In genomic region chr6:92025252-92025651, GRCm38 (mm10) we compare ENCODE assay signal across 36 mouse cellular contexts. TPM values are rescaled to one million over a fixed set of nuclear protein-coding genes. Genes with fewer than 3 reads are reported as not detected.
"Had no signal": no experiment of that assay in that cellular context is flagged by ENCODE, and none has a peak within 500 bp of the region (broad histone marks: within the 10 kb centered on the region; RNA-seq: fewer than 3 reads in every experiment).

No protein-coding gene starts in this region.

- H3K27ac ChIP-seq: limb, embryonic 12.5 days; limb, embryonic 13.5 days; limb, embryonic 15.5 days; liver, embryonic 12.5 days; liver, embryonic 13.5 days; liver, embryonic 14.5 days; liver, embryonic 15.5 days; lung, embryonic 15.5 days; macrophage; midbrain, embryonic 10.5 days; midbrain, embryonic 12.5 days; midbrain, embryonic 13.5 days; midbrain, embryonic 15.5 days; neural tube, embryonic 12.5 days; neural tube, embryonic 13.5 days had no signal

- H3K4me2 ChIP-seq: limb, embryonic 12.5 days; limb, embryonic 13.5 days; limb, embryonic 15.5 days; liver, embryonic 11.5 days; liver, embryonic 12.5 days; liver, embryonic 13.5 days; liver, embryonic 15.5 days; lung, embryonic 14.5 days; lung, embryonic 15.5 days; midbrain, embryonic 11.5 days; midbrain, embryonic 12.5 days; midbrain, embryonic 13.5 days; midbrain, embryonic 15.5 days; neural tube, embryonic 12.5 days; neural tube, embryonic 13.5 days had no signal

- H3K4me3 ChIP-seq: limb, embryonic 10.5 days; limb, embryonic 12.5 days; limb, embryonic 13.5 days; limb, embryonic 15.5 days; liver, embryonic 12.5 days; liver, embryonic 13.5 days; liver, embryonic 15.5 days; lung, embryonic 15.5 days; megakaryocyte, embryonic 14.5 days; midbrain, embryonic 10.5 days; midbrain, embryonic 12.5 days; midbrain, embryonic 13.5 days; midbrain, embryonic 15.5 days; myocyte; neural tube, embryonic 12.5 days; neural tube, embryonic 13.5 days had no signal

- H3K9me3 ChIP-seq: limb, embryonic 10.5 days; limb, embryonic 12.5 days; limb, embryonic 13.5 days; limb, embryonic 15.5 days; liver, embryonic 12.5 days; liver, embryonic 13.5 days; liver, embryonic 15.5 days; lung, embryonic 15.5 days; megakaryocyte, embryonic 14.5 days; midbrain, embryonic 10.5 days; midbrain, embryonic 12.5 days; midbrain, embryonic 13.5 days; midbrain, embryonic 15.5 days; neural tube, embryonic 12.5 days; neural tube, embryonic 13.5 days had no signal

- H3K4me1 ChIP-seq: limb, embryonic 12.5 days; limb, embryonic 13.5 days; lung, embryonic 15.5 days; midbrain, embryonic 12.5 days; midbrain, embryonic 13.5 days; midbrain, embryonic 15.5 days; neural tube, embryonic 12.5 days; neural tube, embryonic 13.5 days had no signal

- DNase-seq: left cerebral cortex, postnatal 4 days; liver; liver, embryonic 13.5 days; liver, postnatal 0 days; lung, adult 18-20 months; lung, adult 2 months; lung, embryonic 14.5 days; lung, postnatal 10 days; lung, postnatal 14 days; lung, postnatal 36 days; lung, postnatal 4 days; midbrain, embryonic 14.5 days had no signal

- H3K9ac ChIP-seq: limb, embryonic 12.5 days; limb, embryonic 13.5 days; limb, embryonic 15.5 days; liver, embryonic 12.5 days; liver, embryonic 13.5 days; liver, embryonic 14.5 days; liver, embryonic 15.5 days; liver, postnatal 0 days; lung, embryonic 14.5 days; lung, embryonic 15.5 days; midbrain, embryonic 12.5 days; midbrain, embryonic 13.5 days; midbrain, embryonic 15.5 days; neural tube, embryonic 12.5 days; neural tube, embryonic 13.5 days had no signal

- H3K36me3 ChIP-seq: limb, embryonic 10.5 days; limb, embryonic 12.5 days; limb, embryonic 13.5 days; limb, embryonic 15.5 days; liver, embryonic 12.5 days; liver, embryonic 13.5 days; liver, embryonic 15.5 days; lung, embryonic 15.5 days; midbrain, embryonic 10.5 days; midbrain, embryonic 12.5 days; midbrain, embryonic 13.5 days; midbrain, embryonic 15.5 days; neural tube, embryonic 12.5 days; neural tube, embryonic 13.5 days had no signal

- H3K27me3 ChIP-seq: limb, embryonic 12.5 days; limb, embryonic 13.5 days; limb, embryonic 15.5 days; liver, embryonic 12.5 days; liver, embryonic 13.5 days; liver, embryonic 15.5 days; lung, embryonic 15.5 days; midbrain, embryonic 12.5 days; midbrain, embryonic 13.5 days; midbrain, embryonic 15.5 days; neural tube, embryonic 12.5 days; neural tube, embryonic 13.5 days had no signal

- ATAC-seq: liver, embryonic 12.5 days; liver, postnatal 0 days; lung, postnatal 0 days; midbrain, embryonic 13.5 days; midbrain, embryonic 15.5 days; midbrain, embryonic 16.5 days had no signal

RNA-seq across cellular contexts. Expression of gene Fgd5, which starts 46.6 kb away (rescaled TPM):
- total RNA-seq: megakaryocyte, adult 5-6 weeks; megakaryocyte-erythroid progenitor cell, adult 5-6 weeks; monocyte, adult 5-6 weeks had no signal
- polyA plus RNA-seq: macrophage, myocyte had no signal
